Mouse (Mus musculus): ENCODE measurements around the gene Ubash3a. TPM values are rescaled to one million over a fixed set of nuclear protein-coding genes. Genes with fewer than 3 reads are reported as not detected.

Gene Ubash3a
- polyA plus RNA-seq, 1 experiment, result not detected

DNA sequence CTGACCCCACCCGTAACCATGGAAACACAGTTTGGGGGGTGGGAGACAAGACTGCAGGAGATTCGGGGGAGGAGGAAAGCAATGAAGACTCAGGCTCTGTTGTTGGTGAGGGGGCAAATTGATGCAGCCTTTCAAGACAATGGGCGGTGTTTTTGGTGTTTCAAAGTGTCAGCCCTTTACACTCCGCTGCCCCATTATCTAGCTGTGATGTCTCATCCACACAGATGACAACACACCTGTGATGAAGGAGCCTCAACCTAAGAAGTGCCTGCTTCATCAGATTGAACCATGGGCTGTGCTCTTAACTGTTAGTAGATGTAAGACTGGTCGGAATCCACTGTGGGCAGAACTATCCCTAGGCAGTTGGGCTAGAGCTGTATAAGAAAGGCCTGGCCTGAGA lies 56.1 kb downstream of the Ubash3a start:
- Histone ChIP-seq H3ac (ENCODE audit: control insufficient read depth, insufficient read length) (no peak overlapping the region), H3K4me3 (no peak overlapping the region), H3K79me2 (ENCODE audit: control insufficient read depth, insufficient read depth) (no peaks in the 10 kb centered on the region), H3K27me3 (ENCODE audit: control insufficient read depth, insufficient read depth, insufficient read length) (peaks cover 18% of the 10 kb centered on the region), H3K4me2 (ENCODE audit: low read depth) (no peak overlapping the region), H3K36me3 (ENCODE audit: control insufficient read depth, insufficient read depth) (no peaks in the 10 kb centered on the region)
- no peak for TF ChIP-seq E2F4 (IDR thresholded peaks at IDR 0.05; ENCODE audit: insufficient read depth)
- TF ChIP-seq SRF (IDR thresholded peaks at IDR 0.05; ENCODE audit: control insufficient read depth, insufficient read length, low read depth), result no peak
- no peak for TF ChIP-seq POLR2A (IDR thresholded peaks at IDR 0.05; ENCODE audit: insufficient read length, low read depth)
- TF ChIP-seq TCF12 (IDR thresholded peaks at IDR 0.05; ENCODE audit: insufficient read depth, poor library complexity, severe bottlenecking), result no peak
- TF ChIP-seq CEBPB (IDR thresholded peaks at IDR 0.05; ENCODE audit: insufficient read depth, poor library complexity, severe bottlenecking), result no peak
- TF ChIP-seq USF1 (IDR thresholded peaks at IDR 0.05; ENCODE audit: low read depth), result no peak
- TF ChIP-seq MYOG (IDR thresholded peaks at IDR 0.05; ENCODE audit: control insufficient read depth in 1 of 3, insufficient read depth in 1 of 3, insufficient read length in 2 of 3, low read depth in 2 of 3), result no peak

DNA sequence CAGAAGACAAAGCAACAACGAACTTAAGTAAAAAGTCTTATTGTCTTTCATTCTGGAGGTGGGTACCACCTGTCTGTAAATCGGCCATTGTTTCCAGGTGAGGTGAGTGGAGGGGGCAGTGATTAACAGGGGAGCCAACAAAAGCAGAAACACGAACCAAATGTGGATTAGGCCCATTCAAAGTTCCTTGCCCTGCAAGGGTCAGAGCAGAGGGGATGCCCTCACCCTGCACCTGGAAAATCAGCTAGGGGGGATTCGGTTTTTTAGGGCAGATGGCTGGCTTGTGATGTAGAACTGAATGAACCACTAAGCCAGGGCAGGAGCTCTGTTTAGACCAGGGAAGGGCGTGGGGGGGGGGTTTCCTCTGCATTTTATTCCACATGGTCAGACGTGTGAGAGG lies 56.7 kb downstream of the Ubash3a start:
- peaks cover 18% of the 10 kb centered on the region for H3K27me3 ChIP-seq (ENCODE audit: control insufficient read depth, insufficient read depth, insufficient read length)
- no peak overlapping the region for H3ac ChIP-seq (ENCODE audit: control insufficient read depth, insufficient read length)
- no peak overlapping the region for H3K4me3 ChIP-seq
- H3K4me2 ChIP-seq (ENCODE audit: low read depth), result no peak overlapping the region
- TF ChIP-seq SRF (IDR thresholded peaks at IDR 0.05; ENCODE audit: control insufficient read depth, insufficient read length, low read depth), result no peak
- H3K79me2 ChIP-seq (ENCODE audit: control insufficient read depth, insufficient read depth), result no peaks in the 10 kb centered on the region
- no peaks in the 10 kb centered on the region for H3K36me3 ChIP-seq (ENCODE audit: control insufficient read depth, insufficient read depth)

DNA sequence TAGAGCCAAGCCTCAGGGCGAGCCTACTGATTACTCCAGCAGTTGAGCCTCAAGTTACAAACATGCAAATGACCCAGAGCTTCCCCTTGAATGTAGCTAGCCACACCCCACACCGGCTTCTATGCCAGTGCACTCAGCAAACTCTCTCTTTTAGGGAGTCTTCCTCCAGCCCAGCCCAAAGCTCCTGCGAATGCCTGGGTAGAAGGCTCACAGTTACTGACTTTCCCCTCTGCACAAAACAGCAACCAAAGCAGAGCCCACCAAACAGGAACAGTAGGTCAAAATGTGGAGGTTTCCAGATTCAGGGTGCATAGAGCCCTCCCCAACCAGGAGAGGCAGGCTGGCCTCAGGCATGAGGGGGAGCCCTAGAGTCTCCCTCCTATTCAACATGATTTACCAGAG lies 57.5 kb downstream of the Ubash3a start:
- TF ChIP-seq POLR2A (IDR thresholded peaks at IDR 0.05; ENCODE audit: insufficient read length, low read depth), result no peak
- TF ChIP-seq MYOG (IDR thresholded peaks at IDR 0.05; ENCODE audit: control insufficient read depth in 1 of 3, insufficient read depth in 1 of 3, insufficient read length in 2 of 3, low read depth in 2 of 3), result no peak
- TF ChIP-seq SRF (IDR thresholded peaks at IDR 0.05; ENCODE audit: control insufficient read depth, insufficient read length, low read depth), result no peak
- TF ChIP-seq MAX (IDR thresholded peaks at IDR 0.05; ENCODE audit: low read depth), result no peak
- TF ChIP-seq TCF12 (IDR thresholded peaks at IDR 0.05; ENCODE audit: insufficient read depth, poor library complexity, severe bottlenecking), result no peak
- TF ChIP-seq REST (IDR thresholded peaks at IDR 0.05; ENCODE audit: insufficient read depth, insufficient read length), result no peak
- no peak for TF ChIP-seq POLR2AphosphoS2 (IDR thresholded peaks at IDR 0.05; ENCODE audit: insufficient read length, low read depth)
- TF ChIP-seq E2F4 (IDR thresholded peaks at IDR 0.05; ENCODE audit: insufficient read depth), result no peak
- no peak for TF ChIP-seq CEBPB (IDR thresholded peaks at IDR 0.05; ENCODE audit: insufficient read depth, poor library complexity, severe bottlenecking)
- TF ChIP-seq TCF3 (IDR thresholded peaks at IDR 0.05; ENCODE audit: insufficient read length, low read depth), result no peak
- no peak for TF ChIP-seq MYOD1 (IDR thresholded peaks at IDR 0.05; ENCODE audit: control insufficient read depth in 1 of 3, insufficient read length in 2 of 3, low read depth in 2 of 3)
- no peak for TF ChIP-seq USF1 (IDR thresholded peaks at IDR 0.05; ENCODE audit: low read depth)

DNA sequence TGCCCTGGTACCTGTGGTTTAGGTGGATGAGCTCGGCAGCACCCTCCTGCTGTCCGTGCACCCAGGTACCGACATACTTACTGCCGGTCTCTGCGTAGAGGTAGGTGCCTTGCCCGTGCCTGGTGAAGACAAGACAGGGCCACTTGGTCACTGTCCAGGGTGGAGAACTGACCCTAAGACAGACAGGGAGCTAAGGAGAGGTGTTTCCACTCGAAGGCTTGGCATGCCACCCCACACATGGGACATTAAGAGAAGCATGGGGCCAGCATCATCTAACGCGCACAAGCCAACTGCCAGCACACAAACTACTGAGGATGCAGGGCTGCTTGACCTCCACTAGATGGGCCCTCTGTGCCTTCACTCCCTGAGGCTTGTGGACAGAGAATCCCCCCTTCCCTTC lies 58.2 kb downstream of the Ubash3a start:
- Histone ChIP-seq H3K4me2 (ENCODE audit: low read depth) (no peak overlapping the region), H3K36me3 (ENCODE audit: control insufficient read depth, insufficient read depth) (no peaks in the 10 kb centered on the region), H3ac (ENCODE audit: control insufficient read depth, insufficient read length) (no peak overlapping the region), H3K4me3 (no peak overlapping the region), H3K27me3 (ENCODE audit: control insufficient read depth, insufficient read depth, insufficient read length) (peaks cover 18% of the 10 kb centered on the region), H3K79me2 (ENCODE audit: control insufficient read depth, insufficient read depth) (no peaks in the 10 kb centered on the region)
- no peak for TF ChIP-seq E2F4 (IDR thresholded peaks at IDR 0.05; ENCODE audit: insufficient read depth)
- no peak for TF ChIP-seq MYOG (IDR thresholded peaks at IDR 0.05; ENCODE audit: control insufficient read depth in 1 of 3, insufficient read depth in 1 of 3, insufficient read length in 2 of 3, low read depth in 2 of 3)
- TF ChIP-seq TCF3 (IDR thresholded peaks at IDR 0.05; ENCODE audit: insufficient read length, low read depth), result no peak

More for the DNA sequence above, 57.5 kb downstream of the Ubash3a start:
- Histone ChIP-seq H3K4me3 (no peak overlapping the region), H3ac (ENCODE audit: control insufficient read depth, insufficient read length) (no peak overlapping the region), H3K36me3 (ENCODE audit: control insufficient read depth, insufficient read depth) (no peaks in the 10 kb centered on the region), H3K4me2 (ENCODE audit: low read depth) (no peak overlapping the region), H3K79me2 (ENCODE audit: control insufficient read depth, insufficient read depth) (no peaks in the 10 kb centered on the region), H3K27me3 (ENCODE audit: control insufficient read depth, insufficient read depth, insufficient read length) (peaks cover 18% of the 10 kb centered on the region)

DNA sequence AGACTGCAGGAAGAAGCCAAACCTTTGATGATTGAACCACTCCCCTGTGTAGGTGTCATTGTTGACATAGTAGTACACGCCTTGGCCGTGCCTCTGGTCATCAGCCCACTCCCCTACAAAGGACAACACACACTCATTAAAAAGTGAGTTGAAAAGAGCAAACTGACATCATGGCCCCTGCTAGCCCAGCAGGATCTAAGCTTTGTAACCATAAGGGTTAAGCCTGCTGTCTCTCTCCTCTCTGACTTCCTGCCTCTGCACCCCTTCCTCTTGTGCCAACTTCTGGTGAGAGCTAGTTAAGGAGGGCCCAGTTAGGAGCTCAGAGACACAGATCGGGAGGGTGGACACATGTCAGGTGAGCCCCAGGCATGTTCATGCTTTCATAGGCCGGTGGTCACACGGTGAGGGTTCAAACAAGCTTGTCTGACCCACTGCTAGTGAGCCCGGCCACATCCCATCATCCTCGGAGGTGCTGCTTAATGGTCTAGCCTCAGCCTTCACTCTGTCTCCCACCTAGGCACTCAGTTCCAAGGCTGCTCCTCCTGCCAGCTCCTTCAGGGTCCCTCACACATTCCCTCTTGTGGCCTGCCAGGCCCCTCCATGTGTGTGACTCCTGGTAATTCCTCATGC lies 58.8 kb downstream of the Ubash3a start:
- Histone ChIP-seq H3K4me3 (no peak overlapping the region), H3K4me2 (ENCODE audit: low read depth) (no peak overlapping the region), H3ac (ENCODE audit: control insufficient read depth, insufficient read length) (no peak overlapping the region)

More for the DNA sequence above, 58.8 kb downstream of the Ubash3a start:
- TF ChIP-seq TCF12 (IDR thresholded peaks at IDR 0.05; ENCODE audit: insufficient read depth, poor library complexity, severe bottlenecking) (no peak), MAX (IDR thresholded peaks at IDR 0.05; ENCODE audit: low read depth) (no peak), SRF (IDR thresholded peaks at IDR 0.05; ENCODE audit: control insufficient read depth, insufficient read length, low read depth) (no peak), TCF3 (IDR thresholded peaks at IDR 0.05; ENCODE audit: insufficient read length, low read depth) (no peak), POLR2A (IDR thresholded peaks at IDR 0.05; ENCODE audit: insufficient read length, low read depth) (no peak), CEBPB (IDR thresholded peaks at IDR 0.05; ENCODE audit: insufficient read depth, poor library complexity, severe bottlenecking) (no peak)
- peaks cover 13% of the 10 kb centered on the region for H3K27me3 ChIP-seq (ENCODE audit: control insufficient read depth, insufficient read depth, insufficient read length)
- H3K36me3 ChIP-seq (ENCODE audit: control insufficient read depth, insufficient read depth), result no peaks in the 10 kb centered on the region
- no peaks in the 10 kb centered on the region for H3K79me2 ChIP-seq (ENCODE audit: control insufficient read depth, insufficient read depth)
